In genomic region chr4:133044647-133045094, GRCm38 (mm10) we compare ENCODE assay signal across 10 mouse cellular contexts. TPM values are rescaled to one million over a fixed set of nuclear protein-coding genes. Genes with fewer than 3 reads are reported as not detected.
DNase-seq lines count a peak whose midpoint lies in the region; ATAC-seq and TF ChIP-seq lines count a peak whose summit lies in the region.
"Had no signal": no experiment of that assay in that cellular context is flagged by ENCODE, and none has a peak within 500 bp of the region (broad histone marks: within the 10 kb centered on the region; RNA-seq: fewer than 3 reads in every experiment).

No protein-coding gene starts in this region.

- H3K4me2 ChIP-seq in heart, embryonic 14.5 days (ENCODE audit: low read length): peak overlapping the region; percentile 26
- H3K4me2 ChIP-seq in forebrain, embryonic 15.5 days (replicated peaks): no peak overlapping the region
- H3K4me2 ChIP-seq in midbrain, embryonic 14.5 days (ENCODE audit: low read length): no peak overlapping the region
- H3K4me2 ChIP-seq: intestine, embryonic 15.5 days had no signal

- no peak for ATAC-seq in heart, embryonic 14.5 days (ENCODE audit: insufficient number of reproducible peaks, insufficient read depth, low FRiP score, low read depth)
- no peak for ATAC-seq in forebrain, embryonic 15.5 days (replicated peaks)
- ATAC-seq in midbrain, embryonic 14.5 days (ENCODE audit: low FRiP score, low TSS enrichment): no peak
- ATAC-seq: intestine, embryonic 15.5 days had no signal

- H3K9me3 ChIP-seq in heart, embryonic 14.5 days (ENCODE audit: control insufficient read depth, low read length): no peaks in the 10 kb centered on the region
- H3K9me3 ChIP-seq in ES-Bruce4 (replicated peaks; ENCODE audit: control insufficient read depth, insufficient read depth, low read length, poor library complexity, severe bottlenecking): no peaks in the 10 kb centered on the region
- H3K9me3 ChIP-seq in forebrain, embryonic 15.5 days: no peaks in the 10 kb centered on the region
- no peaks in the 10 kb centered on the region for H3K9me3 ChIP-seq in midbrain, embryonic 14.5 days (ENCODE audit: control insufficient read depth, low read length)
- H3K9me3 ChIP-seq: intestine, embryonic 15.5 days had no signal

- DNase-seq in heart, adult 18-20 months: no peak
- DNase-seq in midbrain, embryonic 14.5 days: no peak
- no peak for DNase-seq in testis, postnatal 14 days (ENCODE audit: low spot score)
- no peak for DNase-seq in adrenal gland, adult 2 months
- DNase-seq in urinary bladder, postnatal 14 days (ENCODE audit: low spot score): no peak
- DNase-seq: right cerebral cortex, postnatal 4 days had no signal

- no peaks in the 10 kb centered on the region for H3K36me3 ChIP-seq in heart, embryonic 14.5 days (ENCODE audit: control insufficient read depth, insufficient read depth, low read length)
- peaks cover 2% of the 10 kb centered on the region; the same call in 1 of the 2 replicates for H3K36me3 ChIP-seq in ES-Bruce4 (ENCODE audit: control insufficient read depth, insufficient read depth, low read length, poor library complexity, severe bottlenecking)
- H3K36me3 ChIP-seq in forebrain, embryonic 15.5 days: no peaks in the 10 kb centered on the region
- no peaks in the 10 kb centered on the region for H3K36me3 ChIP-seq in midbrain, embryonic 14.5 days (ENCODE audit: control insufficient read depth, insufficient read depth, low read length)
- H3K36me3 ChIP-seq: intestine, embryonic 15.5 days had no signal

- 29% methylated on average over 6 of the region's 6 CpGs for WGBS in heart, embryonic 14.5 days
- 32% methylated on average over 6 of the region's 6 CpGs for WGBS in forebrain, embryonic 15.5 days
- 36% methylated on average over 6 of the region's 6 CpGs for WGBS in midbrain, embryonic 14.5 days

- H3K4me1 ChIP-seq in heart, embryonic 14.5 days (ENCODE audit: control insufficient read depth in 2 of 2, insufficient read depth in 2 of 2, low read length in 2 of 2): peaks cover 83 to 97% of the 10 kb centered on the region in 2 experiments
- peaks cover 23% of the 10 kb centered on the region for H3K4me1 ChIP-seq in ES-Bruce4 (ENCODE audit: control insufficient read depth, insufficient read depth, low read length)
- peaks cover 98% of the 10 kb centered on the region for H3K4me1 ChIP-seq in forebrain, embryonic 15.5 days
- H3K4me1 ChIP-seq in midbrain, embryonic 14.5 days (ENCODE audit: control insufficient read depth, insufficient read depth, low read length): peaks cover 94% of the 10 kb centered on the region

- no peaks in the 10 kb centered on the region for H3K27me3 ChIP-seq in heart, embryonic 14.5 days (ENCODE audit: control insufficient read depth, insufficient read depth, low read length)
- no peaks in the 10 kb centered on the region for H3K27me3 ChIP-seq in ES-Bruce4 (ENCODE audit: control insufficient read depth, insufficient read depth, low read length, poor library complexity, severe bottlenecking)
- no peaks in the 10 kb centered on the region for H3K27me3 ChIP-seq in forebrain, embryonic 15.5 days
- H3K27me3 ChIP-seq in midbrain, embryonic 14.5 days (ENCODE audit: control insufficient read depth, insufficient read depth, low read length): peaks cover 6% of the 10 kb centered on the region; the same call in 1 of the 2 replicates
- H3K27me3 ChIP-seq: intestine, embryonic 15.5 days had no signal

- TF ChIP-seq CTCF in ES-Bruce4 (IDR thresholded peaks at IDR 0.05; ENCODE audit: low read depth, low read length): no peak

- H3K9ac ChIP-seq in heart, embryonic 14.5 days (ENCODE audit: low read length): peak overlapping the region; percentile 61
- peak overlapping the region; percentile 26 for H3K9ac ChIP-seq in ES-Bruce4 (ENCODE audit: low read depth, poor library complexity, severe bottlenecking)
- 0 out of 2 replicates have a peak overlapping the region, but pooled peaks have one; percentile 1 for H3K9ac ChIP-seq in forebrain, embryonic 15.5 days (replicated peaks)
- peak overlapping the region; percentile 24; the same call in 1 of the 2 replicates for H3K9ac ChIP-seq in midbrain, embryonic 14.5 days (replicated peaks; ENCODE audit: low read length)
- H3K9ac ChIP-seq: intestine, embryonic 15.5 days had no signal

- peak overlapping the region; percentile 73 to 80; a peak in 3 of 4 replicates for H3K27ac ChIP-seq in heart, embryonic 14.5 days (replicated peaks in 1 of 2; ENCODE audit: control insufficient read depth in 1 of 2, insufficient read depth in 1 of 2, low read depth in 2 of 2, low read length in 2 of 2)
- peak overlapping the region; percentile 86 for H3K27ac ChIP-seq in ES-Bruce4 (ENCODE audit: insufficient read depth, low read length)
- H3K27ac ChIP-seq in forebrain, embryonic 15.5 days (replicated peaks): 0 out of 2 replicates have a peak overlapping the region, but pooled peaks have one; percentile 87
- 0 out of 2 replicates have a peak overlapping the region, but pooled peaks have one; percentile 15 for H3K27ac ChIP-seq in midbrain, embryonic 14.5 days (replicated peaks; ENCODE audit: low read depth, low read length)

- TF ChIP-seq POLR2A in ES-Bruce4 (IDR thresholded peaks at IDR 0.05; ENCODE audit: insufficient read depth, low read length): no peak

- H3K4me3 ChIP-seq in heart, embryonic 14.5 days (ENCODE audit: control insufficient read depth in 1 of 2, insufficient read depth in 1 of 2, low read depth in 1 of 2, low read length in 2 of 2): no peak overlapping the region
- peak overlapping the region; percentile 42 for H3K4me3 ChIP-seq in ES-Bruce4 (ENCODE audit: low read depth, low read length)
- H3K4me3 ChIP-seq in forebrain, embryonic 15.5 days: no peak overlapping the region
- no peak overlapping the region for H3K4me3 ChIP-seq in midbrain, embryonic 14.5 days (replicated peaks; ENCODE audit: low read depth, low read length)
- H3K4me3 ChIP-seq: intestine, embryonic 15.5 days had no signal

- TF ChIP-seq EP300 in ES-Bruce4 (IDR thresholded peaks at IDR 0.05; ENCODE audit: insufficient read depth, low read depth, low read length): peak; percentile 83; the same call in 1 of the 2 replicates

RNA-seq across cellular contexts. Expression of gene Ahdc1, which starts 33.6 kb away (rescaled TPM):
- polyA plus RNA-seq in heart, embryonic 14.5 days (2014; fragmentation: Nextera tagmentation; extraction: Ambion mirVana): 7.1 and 9.0 TPM in 2 replicates
- total RNA-seq in heart, adult 18-20 months (2021): 10 to 100 TPM; 36.3 to 38.5 TPM
- 88.2 and 102 TPM in 2 replicates for polyA plus RNA-seq in ES-Bruce4 (2011; ENCODE audit: insufficient read depth, insufficient read length, low read depth, missing spikeins)
- 14.2 and 17.0 TPM in 2 replicates for polyA plus RNA-seq in forebrain, embryonic 15.5 days (2015; fragmentation: Nextera tagmentation; extraction: Ambion mirVana)
- 13.0 and 15.3 TPM in 2 replicates for polyA plus RNA-seq in midbrain, embryonic 14.5 days (2014; fragmentation: Nextera tagmentation; extraction: Ambion mirVana)
- total RNA-seq in adrenal gland, adult 2 months (2021): 10 to 100 TPM; 64.3 to 88.3 TPM
- polyA plus RNA-seq in adrenal gland, adult 2 months (2012; rRNA removed): 78.1 and 88.7 TPM in 2 replicates

Comparison
In these comparisons a context has a peak if more than half of its experiments do, and no peak if none do; other contexts are left out.
1. H3K27ac ChIP-seq: peak in every context shown above with its lines; median percentile 87 in forebrain, embryonic 15.5 days; 86 in ES-Bruce4; 76 in heart, embryonic 14.5 days; 15 in midbrain, embryonic 14.5 days.
2. H3K9ac ChIP-seq: peak in every context shown above with its lines; median percentile 61 in heart, embryonic 14.5 days; 26 in ES-Bruce4; 24 in midbrain, embryonic 14.5 days; 1 in forebrain, embryonic 15.5 days.